Mouse (Mus musculus) heart, postnatal 0 days (tissue): ENCODE results near the gene Rnf151. TPM values are rescaled to one million over a fixed set of nuclear protein-coding genes. Genes with fewer than 3 reads are reported as not detected.
"Not testable (repeated sequence)": the region's sequence is repeated elsewhere in the genome, so short reads cannot be mapped to it uniquely, and the experiment has no call there.

Experiments used
- ATAC-seq: fragments of 200-750 bp; cut with Nextera tagmentation; 2 replicates; pipeline ENCODE4 v1.8.0; 2017; ENCODE audit warnings: low read depth, moderate number of reproducible peaks, moderate library complexity; ENCODE audit not compliant: insufficient read depth
- DNase-seq: peaks from one replicate; pipeline ENCODE4 v3.0.0-alpha.2; 2016; ENCODE audit warnings: low spot score
- H3K27ac ChIP-seq: fragments of 300-500 bp; sonication (generic); 2 replicates; pipeline ENCODE4 v1.5.1; 2014; ENCODE audit warnings: low read depth, mild to moderate bottlenecking
- H3K27me3 ChIP-seq: fragments of 300-500 bp; sonication (generic); 2 replicates; pipeline ENCODE4 v1.6.1; 2014; ENCODE audit warnings: low read length, mixed read lengths; ENCODE audit not compliant: control insufficient read depth, insufficient read depth
- H3K36me3 ChIP-seq: fragments of 300-500 bp; sonication (generic); replicated peaks from 2 replicates; pipeline ENCODE4 v1.6.1; 2014; ENCODE audit warnings: low read length, mixed read lengths; ENCODE audit not compliant: control insufficient read depth, insufficient read depth
- H3K4me1 ChIP-seq: fragments of 300-500 bp; sonication (generic); 2 replicates; pipeline ENCODE4 v1.6.1; 2014; ENCODE audit warnings: antibody characterized with exemption; ENCODE audit not compliant: control insufficient read depth, insufficient read depth
- H3K4me2 ChIP-seq: fragments of 300-500 bp; sonication (generic); 2 replicates; pipeline ENCODE4 v1.6.1; 2014; ENCODE audit warnings: low read depth, mild to moderate bottlenecking, low read length, moderate library complexity
- H3K4me3 ChIP-seq: fragments of 300-500 bp; sonication (generic); 2 replicates; pipeline ENCODE4 v1.5.1; 2014; ENCODE audit warnings: low read depth, low read length
- H3K9ac ChIP-seq: fragments of 300-500 bp; sonication (generic); replicated peaks from 2 replicates; pipeline ENCODE4 v1.6.1; 2014; ENCODE audit warnings: low read depth, low read length, mixed read lengths
- H3K9me3 ChIP-seq: fragments of 300-500 bp; sonication (generic); replicated peaks from 2 replicates; pipeline ENCODE4 v1.6.1; 2016; ENCODE audit warnings: low read length; ENCODE audit not compliant: control insufficient read depth
- CTCF ChIP-seq: IDR thresholded peaks from 2 replicates; pipeline ENCODE4 v1.5.1; 2016; ENCODE audit warnings: antibody characterized with exemption, control low read depth, low read depth
- EP300 ChIP-seq: IDR thresholded peaks from 2 replicates; pipeline ENCODE4 v1.6.1; 2016; ENCODE audit warnings: antibody characterized with exemption, low read depth
- WGBS: fragments of 180-500 bp; shearing (Covaris S2); extraction: QIAGEN DNeasy Blood & Tissue Kit; methylation state at CpG from one replicate; pipeline ENCODE4 v1.1.7; 2014; 5-methylcytosine and 5-hydroxymethylcytosine counted together
- polyA plus RNA-seq: library from polyadenylated mRNA; unstranded; fragments of >200 nt; fragmentation: Nextera tagmentation; extraction: Ambion mirVana; gene quantifications from 2 replicates; pipeline ENCODE4 v1.2.1, GENCODE M21; 2015
- total RNA-seq: library from RNA; depleted of rRNA; stranded (reverse); fragments of >200 nt; gene quantifications from 2 replicates; pipeline ENCODE4 v1.2.3, GENCODE M21; 2014; ENCODE audit warnings: low replicate concordance

Rnf151 gene
- total and polyA plus RNA-seq, 2 experiments from 2014 or later: not detected

GRCm38 (mm10) chr17:24723881-24724180 lies 6.0 kb upstream of the Rnf151 start:
- peaks cover 27% of the 10 kb centered on the region; the same call in 1 of the 2 replicates for H3K4me1 ChIP-seq
- peak overlapping the region; percentile 93 for H3K9ac ChIP-seq

GRCm38 (mm10) chr17:24723122-24723880 lies 5.4 kb upstream of the Rnf151 start:
- peaks cover 16% of the 10 kb centered on the region for H3K36me3 ChIP-seq
- TF ChIP-seq EP300 (no peak), CTCF (no peak)
- H3K27me3 ChIP-seq: no peaks in the 10 kb centered on the region
- H3K4me1 ChIP-seq: peaks cover 27% of the 10 kb centered on the region; the same call in 1 of the 2 replicates
- H3K9ac ChIP-seq: peak overlapping the region; percentile 93
- peak overlapping the region; percentile 76 for H3K4me2 ChIP-seq
- H3K9me3 ChIP-seq: no peaks in the 10 kb centered on the region
- ATAC-seq: no peak
- under 1% methylated on average over 12 of the region's 12 CpGs for WGBS
- peak overlapping the region; percentile 95 for H3K27ac ChIP-seq
- DNase-seq: no peak
- peak overlapping the region; percentile 91 for H3K4me3 ChIP-seq

More at GRCm38 (mm10) chr17:24723881-24724180, 6.0 kb upstream of the Rnf151 start:
- Histone ChIP-seq H3K27ac (peak overlapping the region; percentile 95), H3K27me3 (no peaks in the 10 kb centered on the region), H3K4me3 (peak overlapping the region; percentile 91), H3K4me2 (peak overlapping the region; percentile 76), H3K36me3 (peaks cover 16% of the 10 kb centered on the region), H3K9me3 (no peaks in the 10 kb centered on the region)
- ATAC-seq (peak; percentile 7; the same call in 1 of the 2 replicates), DNase-seq (no peak)
- 1% methylated on average over 15 of the region's 15 CpGs for WGBS
- TF ChIP-seq CTCF (no peak), EP300 (no peak)

GRCm38 (mm10) chr17:24722220-24722924 lies 4.5 kb upstream of the Rnf151 start:
- ATAC-seq (no peak), DNase-seq (no peak)
- no peak for TF ChIP-seq CTCF
- no peak for TF ChIP-seq EP300
- Histone ChIP-seq H3K9ac (0 out of 2 replicates have a peak overlapping the region, but pooled peaks have one; percentile 26), H3K27ac (no peak overlapping the region), H3K9me3 (no peaks in the 10 kb centered on the region), H3K4me1 (peaks cover 21% of the 10 kb centered on the region; the same call in 1 of the 2 replicates), H3K36me3 (peaks cover 16% of the 10 kb centered on the region), H3K27me3 (no peaks in the 10 kb centered on the region), H3K4me2 (peak overlapping the region; percentile 76), H3K4me3 (0 out of 2 replicates have a peak overlapping the region, but pooled peaks have one; percentile 91)
- WGBS: 31% methylated on average over 13 of the region's 13 CpGs

- WGBS: 24% methylated on average over 7 of the region's 7 CpGs
- H3K4me3 ChIP-seq: peak overlapping the region; percentile 79
- not testable (repeated sequence) for H3K27me3 ChIP-seq, ATAC-seq, DNase-seq, H3K27ac ChIP-seq, H3K9me3 ChIP-seq
- H3K9ac ChIP-seq: peak overlapping the region; percentile 59; the same call in 1 of the 2 replicates
- H3K4me2 ChIP-seq: peak overlapping the region; percentile 63
- H3K36me3 ChIP-seq: peaks cover 16% of the 10 kb centered on the region
- peaks cover 20% of the 10 kb centered on the region; the same call in 1 of the 2 replicates for H3K4me1 ChIP-seq
These were observed 3.6 kb upstream of the Rnf151 start for GRCm38 (mm10) chr17:24721383-24721955.

GRCm38 (mm10) chr17:24720616-24721015 lies 2.8 kb upstream of the Rnf151 start:
- H3K27me3 ChIP-seq, ATAC-seq, DNase-seq, H3K9me3 ChIP-seq: not testable (repeated sequence)
- peak overlapping the region; percentile 92 for H3K27ac ChIP-seq
- WGBS: 3% methylated on average over 10 of the region's 11 CpGs
- peaks cover 20% of the 10 kb centered on the region; the same call in 1 of the 2 replicates for H3K4me1 ChIP-seq
- H3K4me3 ChIP-seq: peak overlapping the region; percentile 79
- H3K9ac ChIP-seq: peak overlapping the region; percentile 83
- peaks cover 16% of the 10 kb centered on the region for H3K36me3 ChIP-seq
- H3K4me2 ChIP-seq: peak overlapping the region; percentile 63
